Mouse (Mus musculus) natural killer cell, adult 2 months (primary cell): ENCODE measurements around the gene Pitpnb.

Source experiments
- DNase-seq, 2 experiments: peaks; one replicate each; pipeline ENCODE4 v3.0.0; 2022; ENCODE audit warnings: low spot score in 2 of 2

Pitpnb gene

DNA sequence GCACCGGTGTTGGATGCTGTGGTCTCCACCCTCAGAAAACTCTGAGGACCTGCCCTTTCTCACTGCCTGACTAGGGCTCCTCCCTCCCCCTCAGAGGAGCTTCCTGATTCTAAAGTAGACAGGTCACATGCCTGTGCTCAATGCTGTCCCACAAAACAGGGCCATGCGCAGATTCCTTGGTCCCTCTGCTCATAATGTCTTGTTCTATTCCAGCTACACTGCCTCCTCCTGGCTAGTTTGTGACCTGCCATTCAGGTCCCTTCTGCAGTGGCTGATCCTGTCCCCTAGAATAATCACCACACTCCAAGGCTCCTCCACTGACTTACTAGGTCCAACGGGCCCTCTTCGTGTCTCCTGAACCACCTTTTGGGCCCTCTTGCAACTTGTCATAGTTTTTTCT, 65.6 kb downstream of the Pitpnb start:
- no peak for DNase-seq

DNA sequence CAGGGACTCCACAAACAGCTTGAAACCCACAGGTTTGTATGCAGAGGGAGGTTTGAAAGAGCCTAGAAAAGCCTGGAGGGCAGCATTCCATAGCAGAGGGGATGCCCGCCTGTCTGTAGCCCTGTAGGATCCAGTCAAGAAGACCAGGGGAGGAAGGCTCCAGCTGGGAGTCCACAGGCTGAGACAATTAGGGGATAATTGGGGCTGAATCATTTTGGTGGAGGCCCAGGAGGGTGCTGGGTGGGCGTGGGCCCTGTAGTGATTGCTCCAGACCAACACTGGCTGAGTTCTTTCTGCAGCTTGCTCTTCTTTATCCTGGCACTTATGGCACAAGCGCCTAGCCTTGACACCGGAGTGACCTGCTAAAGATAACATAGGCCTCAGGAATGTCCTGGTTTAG, 67.9 kb downstream of the Pitpnb start:
- no peak for DNase-seq

DNA sequence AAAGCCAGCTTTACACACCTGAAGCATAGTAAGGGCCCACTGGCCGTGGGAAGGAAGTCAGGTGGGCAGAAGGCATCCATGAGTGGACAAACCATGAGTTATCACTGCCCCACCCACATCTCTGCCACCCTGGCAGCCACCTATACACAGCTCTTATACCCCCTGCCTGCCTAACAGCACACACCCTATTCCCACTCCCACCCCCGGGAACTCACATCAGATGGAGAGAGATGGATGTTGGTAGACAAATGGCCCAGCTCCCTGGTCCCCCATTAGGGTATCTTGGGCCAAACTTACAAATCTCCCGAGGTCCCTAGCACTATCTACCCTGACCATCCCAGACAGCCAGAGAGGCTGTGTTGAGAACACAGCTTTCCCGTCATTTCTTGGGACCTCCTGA, 68.7 kb downstream of the Pitpnb start:
- DNase-seq = no peak

DNA sequence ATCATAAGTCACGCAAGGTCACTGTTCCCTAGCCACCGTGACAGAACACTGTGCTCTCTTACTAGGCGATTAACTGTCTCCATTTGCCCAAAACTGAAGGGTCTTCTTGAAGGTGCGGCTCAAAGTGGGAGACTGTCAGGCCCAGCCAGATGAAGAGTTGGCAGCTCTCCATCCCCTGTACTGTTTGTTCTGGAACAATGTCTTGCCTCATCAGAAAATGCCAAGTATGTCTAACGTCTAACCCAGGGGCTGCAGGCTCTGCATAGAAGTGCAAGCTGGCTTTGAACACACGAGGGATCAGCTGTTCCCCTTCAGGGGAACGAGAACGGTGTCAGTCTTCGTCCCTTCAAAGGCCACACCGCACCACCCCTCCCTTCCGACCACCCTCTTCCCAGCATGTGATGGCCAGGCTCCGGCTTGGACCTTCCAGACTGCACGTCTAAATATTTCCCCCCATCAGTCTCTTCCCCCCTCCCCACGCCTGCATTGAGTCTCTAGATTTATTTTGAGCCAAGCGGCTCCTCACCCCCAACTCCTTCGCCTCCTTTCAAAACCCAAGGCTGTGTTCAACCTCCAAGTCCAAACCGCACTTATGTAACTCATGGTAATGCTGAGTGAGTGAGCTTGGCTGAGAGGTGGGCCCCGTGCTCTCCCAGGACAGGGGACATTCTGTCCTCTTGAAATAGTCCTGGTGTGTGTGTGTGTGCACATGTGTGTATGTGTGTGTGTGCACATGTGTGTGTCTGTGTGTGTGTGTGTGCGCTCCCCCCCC, 71.5 kb downstream of the Pitpnb start:
- DNase-seq = no peak

DNA sequence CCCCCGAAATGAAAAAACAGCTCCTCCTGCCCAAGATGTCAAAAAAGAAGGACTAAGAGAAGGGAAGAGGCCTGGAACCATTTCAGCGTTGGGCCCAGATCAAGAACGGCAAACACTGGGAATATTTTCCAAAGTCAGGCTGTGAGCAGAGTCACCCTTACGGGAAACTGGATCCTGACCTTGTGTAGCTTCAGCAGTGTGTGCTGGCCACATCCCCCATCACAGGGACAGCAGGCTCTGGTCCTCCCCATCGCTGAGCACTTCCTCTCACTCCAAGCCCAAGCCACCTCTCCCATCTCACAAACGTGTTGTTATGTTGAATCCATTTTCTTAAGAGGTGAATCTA, 72.1 kb downstream of the Pitpnb start:
- DNase-seq = no peak

DNA sequence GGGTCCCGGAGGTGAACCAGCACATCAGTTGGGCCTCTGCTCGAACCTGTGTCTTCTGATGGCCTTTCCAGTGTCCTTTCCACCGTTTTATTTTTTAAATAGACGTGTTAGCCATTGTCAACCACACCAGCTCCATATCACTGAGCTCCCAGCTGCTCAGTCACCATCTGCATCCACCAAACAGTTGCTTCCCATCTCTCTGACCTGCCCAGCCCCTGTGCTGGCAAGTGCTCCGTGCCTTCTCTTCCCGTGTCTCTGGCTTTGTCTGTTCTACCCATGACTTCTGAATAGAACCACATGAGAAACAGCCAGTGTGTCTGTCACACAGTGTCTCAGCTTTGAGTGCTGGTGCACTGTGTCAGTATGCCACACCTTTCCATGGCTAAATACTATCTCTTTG, 74.2 kb downstream of the Pitpnb start:
- no peak for DNase-seq

DNA sequence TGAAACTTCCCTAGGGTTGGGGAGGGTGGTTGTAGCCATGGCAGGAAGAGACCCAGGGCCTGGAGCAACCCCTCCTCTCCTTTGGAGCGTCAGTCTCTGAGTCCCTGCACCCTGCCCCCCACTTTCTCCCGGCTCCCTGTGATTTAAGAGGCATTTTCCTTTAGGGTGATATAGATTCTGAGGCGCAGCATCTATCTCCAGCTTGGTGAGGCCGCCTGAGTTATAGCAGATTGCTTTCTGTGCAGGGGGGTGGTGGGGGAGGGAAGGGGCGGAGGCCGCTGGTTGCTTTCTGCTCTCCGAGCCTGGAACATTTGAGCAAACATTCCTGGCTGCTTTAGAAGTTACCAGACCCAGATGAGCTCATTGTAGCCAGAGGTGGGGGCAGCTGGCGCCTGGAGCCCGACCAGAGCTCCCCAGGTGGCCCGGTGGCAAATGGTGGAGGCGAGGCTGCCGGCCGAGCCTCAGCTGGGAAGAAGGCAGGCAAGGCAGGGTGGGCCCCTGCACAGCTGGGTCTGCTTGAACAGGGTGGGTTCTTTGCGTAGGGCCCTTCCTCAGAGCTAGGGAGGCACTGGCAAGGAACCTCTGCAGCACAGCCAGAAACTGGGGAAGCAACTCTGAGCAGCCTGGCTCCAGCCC, 78.0 kb downstream of the Pitpnb start:
- no peak for DNase-seq

DNA sequence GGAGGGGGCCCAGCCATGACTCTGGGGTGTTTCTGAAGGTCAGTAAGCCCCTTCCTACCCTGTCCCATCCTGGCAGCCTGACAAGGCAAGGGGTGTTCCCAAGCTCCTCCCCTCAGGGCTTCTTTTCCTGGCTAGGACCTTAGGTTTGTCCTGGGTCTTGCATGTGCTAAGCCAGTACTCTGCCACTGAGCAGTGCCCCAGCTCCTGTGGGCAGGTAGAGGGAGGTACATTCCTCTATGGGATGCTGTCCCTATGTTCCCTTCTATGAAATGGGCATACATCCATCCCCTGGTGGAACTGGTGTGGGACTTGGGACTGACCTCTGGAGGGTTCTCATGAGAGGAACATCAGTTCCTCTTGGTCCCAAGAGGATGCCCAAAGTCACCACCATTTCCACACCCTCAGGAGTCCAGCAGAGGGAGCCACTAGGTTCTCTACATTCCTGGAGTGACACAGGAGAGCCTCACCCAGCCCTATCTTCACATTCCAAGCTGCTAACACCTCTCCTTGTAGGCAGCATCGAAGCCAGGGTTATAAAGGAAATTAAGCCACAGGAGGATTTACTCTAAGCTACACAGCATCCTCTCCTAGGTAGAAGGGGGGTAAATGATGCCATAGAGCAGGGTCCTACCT, 79.0 kb downstream of the Pitpnb start:
- DNase-seq = no peak

DNA sequence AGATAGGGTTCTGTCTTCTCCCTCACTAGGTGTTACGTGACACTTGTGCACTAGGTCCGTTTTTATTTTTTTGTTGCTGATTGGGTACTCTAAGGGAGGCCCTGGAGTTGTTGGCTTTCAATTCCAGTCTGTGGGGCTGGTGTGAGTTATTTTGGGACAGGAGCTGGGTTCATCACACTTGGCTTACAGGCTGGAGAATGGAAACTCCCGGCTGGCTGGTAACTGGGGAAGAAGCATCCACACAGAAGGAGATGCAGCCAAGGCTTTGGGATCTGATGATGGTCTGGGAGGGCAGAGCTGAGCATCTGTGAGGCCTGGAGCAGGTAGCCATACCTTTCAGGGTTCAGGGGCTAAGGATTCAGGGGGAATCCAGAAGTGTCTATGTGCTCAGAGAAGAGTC, 80.1 kb downstream of the Pitpnb start:
- DNase-seq = no peak

DNA sequence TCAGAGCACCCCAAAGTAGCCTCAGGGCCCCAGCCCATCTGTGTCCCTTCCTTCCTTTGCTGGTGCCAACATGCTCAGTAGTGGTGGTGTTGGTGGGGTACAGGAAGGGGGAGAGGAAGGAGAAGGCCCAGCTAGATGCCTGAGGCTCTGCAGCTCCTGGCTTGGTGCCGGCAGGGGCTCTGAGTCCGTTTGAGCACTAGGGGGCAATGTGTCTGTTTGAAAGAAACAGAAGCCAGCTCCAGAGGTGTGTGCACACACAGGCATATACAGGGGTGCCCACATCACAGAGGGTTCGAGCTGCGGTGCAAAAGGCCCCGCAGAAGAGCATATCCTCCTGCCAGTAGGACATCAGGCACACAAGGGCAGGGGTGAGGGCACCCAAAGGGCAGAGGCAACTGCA, 83.6 kb downstream of the Pitpnb start:
- DNase-seq = peak; percentile 25 to 57

DNA sequence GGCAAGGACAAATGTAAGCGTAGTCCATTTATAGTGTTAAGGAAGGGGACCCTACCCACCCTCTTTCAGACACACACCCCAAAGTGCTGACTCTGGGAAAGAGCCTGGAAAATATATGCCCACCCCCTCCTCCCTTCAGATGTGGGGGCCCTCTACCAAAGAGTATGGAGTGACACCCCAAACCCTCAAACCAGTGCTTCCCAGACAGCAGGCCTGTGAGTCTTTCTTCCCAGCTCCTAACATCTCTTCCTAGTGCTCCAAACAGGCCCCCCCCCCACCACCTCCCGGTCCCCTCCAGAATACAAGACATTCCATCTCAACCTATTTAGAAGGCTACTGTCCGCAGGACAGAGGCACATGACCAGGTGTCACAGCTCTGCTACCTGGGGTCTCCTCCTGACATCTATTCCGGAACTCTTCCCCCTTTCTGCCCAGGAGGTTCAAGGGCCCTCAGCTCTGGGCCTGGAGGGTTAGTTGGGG, 84.2 kb downstream of the Pitpnb start:
- DNase-seq = no peak

DNA sequence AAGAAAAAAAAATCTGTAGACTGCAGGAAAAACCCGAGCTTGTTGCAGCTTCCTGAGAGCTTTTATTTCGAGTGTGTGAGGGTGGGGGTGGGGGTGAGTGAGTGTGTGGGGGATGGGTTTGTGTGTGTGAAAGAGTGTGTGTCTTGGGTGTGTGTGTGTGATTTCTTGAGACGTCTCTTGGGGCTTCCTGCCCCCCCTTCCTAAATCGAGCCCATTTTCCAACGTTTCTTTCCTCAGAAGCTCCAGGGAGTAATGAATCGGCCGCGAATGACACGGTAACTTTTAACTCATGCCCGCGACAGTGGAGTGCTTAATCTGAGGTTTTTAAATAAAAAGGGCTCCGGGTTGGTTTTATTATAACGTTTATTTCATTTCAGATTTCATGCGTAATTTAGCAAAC, 85.0 kb downstream of the Pitpnb start:
- no peak for DNase-seq

DNA sequence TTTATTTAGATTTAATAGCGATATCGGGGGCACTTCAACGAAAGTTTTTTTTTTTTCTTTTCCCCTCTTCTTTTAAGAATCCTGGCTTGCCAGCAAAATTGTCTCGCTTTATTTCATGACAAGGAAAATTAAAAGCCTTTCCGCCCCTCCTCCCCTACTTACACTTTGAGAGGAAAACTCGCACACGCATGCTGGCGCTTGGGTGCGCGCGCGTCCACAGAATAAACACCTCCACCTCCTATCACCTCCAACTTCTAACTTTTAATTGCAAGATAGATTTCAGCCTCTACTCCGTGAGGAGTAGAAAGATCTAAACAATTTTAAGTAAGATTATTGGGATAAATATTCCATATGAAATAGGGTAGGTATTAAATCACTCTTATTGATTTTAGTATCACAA, 85.5 kb downstream of the Pitpnb start:
- no peak for DNase-seq

DNA sequence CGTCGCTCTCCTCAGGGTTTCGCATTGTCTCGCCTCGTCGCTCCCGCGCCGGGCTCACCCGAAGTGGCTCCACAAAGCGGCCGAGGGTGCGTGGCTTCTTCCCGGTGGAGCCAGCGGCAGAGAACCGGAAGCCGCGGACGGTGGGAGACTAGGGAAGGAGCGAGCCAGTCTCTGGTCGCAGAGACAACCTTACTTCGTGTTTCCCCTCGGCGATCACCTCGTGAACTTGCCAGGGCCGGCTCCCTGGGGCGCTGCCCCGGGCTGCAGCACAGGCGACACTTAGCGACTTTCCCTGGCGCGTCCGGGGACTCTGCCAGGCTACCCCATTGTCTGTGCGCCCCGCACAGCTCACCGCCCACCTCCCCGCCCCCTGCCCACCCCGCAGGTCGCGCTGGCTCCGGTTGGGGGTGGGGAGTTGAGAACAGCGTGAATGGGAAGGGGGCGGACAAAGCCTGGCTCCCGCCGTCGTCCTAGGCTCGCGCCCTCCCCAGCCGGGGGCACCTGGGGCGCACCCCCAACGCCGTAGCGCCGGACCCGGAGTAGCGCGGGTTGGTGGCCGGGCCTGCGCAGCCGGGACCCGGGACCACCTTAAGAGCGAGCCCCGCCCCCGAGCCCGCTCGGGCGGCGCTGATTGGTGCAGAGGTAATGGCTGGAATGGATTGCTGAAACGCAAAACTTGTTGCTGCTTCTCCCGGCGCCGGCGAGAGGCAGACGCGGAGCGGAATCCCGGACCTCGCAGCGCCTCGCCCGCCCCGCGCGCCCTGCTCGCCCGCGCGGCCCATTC, 86.2 kb downstream of the Pitpnb start, which contains the start of gene Mn1:
Mn1 (plus strand) TSS at position 772 of the 784 bp plus-strand sequence.
- DNase-seq = no peak

DNA sequence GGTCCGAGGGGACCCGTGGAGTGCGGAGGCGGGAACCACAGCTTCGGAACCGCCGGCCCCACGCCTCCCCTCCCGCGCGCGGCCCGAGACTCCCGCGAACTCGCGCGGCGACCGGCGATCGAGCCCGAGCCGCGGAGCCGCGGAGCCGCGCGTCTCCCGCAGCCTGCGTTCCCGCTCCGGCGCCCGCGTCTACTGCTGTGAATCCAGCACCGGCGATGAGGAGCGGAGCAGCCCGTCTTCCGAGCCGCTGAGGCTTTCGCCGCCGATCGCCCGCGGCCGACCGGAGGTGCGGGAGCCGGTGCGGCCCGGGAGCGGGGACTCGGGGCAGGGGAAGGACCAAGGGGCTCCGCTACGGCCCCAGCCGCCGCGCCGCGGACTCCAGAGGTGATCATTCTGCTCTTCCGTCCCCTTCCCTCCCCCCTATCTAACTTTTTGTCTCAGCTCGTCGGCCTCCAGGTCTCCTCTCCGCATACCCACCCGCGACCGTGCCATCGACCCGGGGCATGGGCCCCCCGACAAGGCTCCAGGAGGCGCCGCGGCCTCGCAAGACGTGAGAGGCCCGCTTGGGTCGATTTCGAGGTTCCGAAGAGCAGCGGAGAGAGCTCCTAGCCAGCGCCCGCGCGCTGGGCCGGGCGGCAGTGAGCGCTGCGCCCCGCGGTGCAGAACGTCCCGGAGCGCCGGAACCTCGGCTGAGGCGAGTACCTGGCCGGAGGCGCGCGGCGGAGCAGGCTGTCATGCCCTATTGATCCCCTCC, 87.0 kb downstream of the Pitpnb start:
- no peak for DNase-seq

DNA sequence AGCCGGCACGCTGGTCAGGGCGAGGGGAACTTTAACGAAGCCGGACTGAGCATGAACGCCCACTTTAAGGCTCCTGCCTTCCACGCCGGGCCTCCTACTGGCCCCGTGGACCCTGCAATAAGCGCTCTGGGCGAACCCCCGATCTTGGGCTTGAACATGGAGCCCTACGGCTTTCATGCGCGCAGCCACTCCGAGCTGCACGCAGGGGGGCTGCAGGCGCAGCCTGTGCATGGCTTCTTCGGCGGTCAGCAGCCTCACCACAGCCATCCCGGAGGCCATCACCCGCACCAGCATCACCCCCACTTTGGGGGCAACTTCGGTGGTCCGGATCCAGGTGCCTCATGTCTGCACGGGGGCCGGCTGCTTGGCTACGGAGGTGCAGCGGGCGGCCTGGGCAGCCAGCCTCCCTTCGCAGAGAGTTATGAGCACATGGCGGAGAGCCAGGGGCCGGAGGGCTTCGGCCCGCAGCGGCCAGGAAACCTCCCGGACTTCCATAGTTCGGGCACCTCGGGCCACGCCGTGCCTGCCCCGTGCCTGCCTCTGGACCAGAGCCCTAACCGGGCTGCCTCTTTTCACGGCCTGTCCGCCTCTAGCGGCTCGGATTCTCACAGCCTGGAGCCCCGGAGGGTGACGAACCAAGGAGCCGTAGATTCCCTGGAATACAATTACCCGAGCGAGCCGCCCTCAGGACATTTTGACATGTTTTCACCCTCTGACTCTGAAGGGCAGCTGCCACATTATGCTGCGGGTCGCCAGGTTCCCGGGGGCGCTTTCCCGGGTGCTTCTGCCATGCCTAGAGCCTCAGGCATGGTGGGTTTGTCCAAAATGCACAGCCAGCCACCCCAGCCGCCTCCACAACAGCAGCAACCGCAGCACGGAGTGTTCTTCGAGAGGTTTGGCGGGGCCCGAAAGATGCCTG, 87.9 kb downstream of the Pitpnb start:
- DNase-seq = no peak

DNA sequence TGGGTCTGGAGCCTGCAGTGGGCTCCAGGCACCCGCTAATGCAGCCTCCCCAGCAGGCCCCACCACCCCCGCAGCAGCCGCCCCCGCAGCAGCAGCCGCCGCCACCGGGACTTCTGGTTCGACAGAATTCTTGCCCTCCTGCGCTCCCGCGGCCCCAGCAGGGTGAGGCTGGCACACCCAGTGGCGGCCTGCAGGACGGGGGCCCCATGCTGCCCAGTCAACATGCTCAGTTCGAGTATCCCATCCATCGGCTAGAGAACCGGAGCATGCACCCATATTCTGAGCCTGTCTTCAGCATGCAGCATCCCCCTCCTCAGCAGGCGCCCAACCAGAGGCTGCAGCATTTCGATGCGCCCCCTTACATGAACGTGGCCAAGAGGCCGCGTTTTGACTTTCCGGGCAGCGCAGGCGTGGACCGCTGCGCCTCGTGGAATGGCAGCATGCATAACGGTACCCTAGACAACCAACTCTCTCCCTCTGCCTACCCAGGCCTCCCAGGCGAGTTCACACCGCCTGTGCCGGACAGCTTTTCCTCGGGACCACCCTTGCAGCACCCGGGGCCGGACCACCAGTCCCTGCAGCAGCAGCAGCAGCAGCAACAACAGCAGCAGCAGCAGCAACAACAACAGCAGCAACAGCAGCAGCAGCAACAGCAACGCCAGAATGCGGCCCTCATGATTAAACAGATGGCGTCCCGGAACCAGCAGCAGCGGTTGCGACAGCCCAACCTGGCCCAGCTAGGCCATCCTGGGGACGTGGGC, 88.7 kb downstream of the Pitpnb start:
- no peak for DNase-seq

DNA sequence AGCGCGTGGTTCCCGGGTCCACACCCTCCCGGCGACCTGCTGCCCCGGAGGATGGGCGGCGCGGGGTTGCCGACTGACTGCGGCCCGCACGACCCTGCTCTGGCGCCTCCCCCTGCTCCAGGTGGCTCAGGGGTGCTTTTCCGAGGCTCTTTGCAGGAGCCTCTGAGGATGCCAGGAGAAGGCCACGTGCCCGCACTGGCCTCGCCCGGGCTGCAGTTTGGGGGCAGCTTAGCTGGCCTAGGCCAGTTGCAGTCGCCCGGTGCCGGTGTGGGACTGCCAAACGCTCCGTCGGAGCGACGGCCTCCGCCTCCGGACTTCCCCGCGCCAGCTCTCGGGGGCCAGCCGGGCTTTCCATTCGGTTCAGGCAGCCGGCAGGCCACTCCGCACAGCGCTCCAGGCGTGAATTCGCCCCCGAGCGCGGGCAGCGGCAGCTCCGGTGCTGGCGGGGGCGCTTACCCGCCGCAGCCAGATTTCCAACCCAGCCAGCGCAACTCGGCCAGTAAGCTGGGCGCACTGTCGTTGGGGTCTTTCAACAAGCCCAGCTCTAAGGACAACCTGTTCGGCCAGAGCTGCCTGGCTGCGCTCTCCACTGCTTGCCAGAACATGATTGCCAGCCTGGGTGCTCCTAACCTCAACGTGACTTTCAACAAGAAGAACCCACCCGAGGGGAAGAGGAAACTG, 89.6 kb downstream of the Pitpnb start:
- DNase-seq = no peak

DNA sequence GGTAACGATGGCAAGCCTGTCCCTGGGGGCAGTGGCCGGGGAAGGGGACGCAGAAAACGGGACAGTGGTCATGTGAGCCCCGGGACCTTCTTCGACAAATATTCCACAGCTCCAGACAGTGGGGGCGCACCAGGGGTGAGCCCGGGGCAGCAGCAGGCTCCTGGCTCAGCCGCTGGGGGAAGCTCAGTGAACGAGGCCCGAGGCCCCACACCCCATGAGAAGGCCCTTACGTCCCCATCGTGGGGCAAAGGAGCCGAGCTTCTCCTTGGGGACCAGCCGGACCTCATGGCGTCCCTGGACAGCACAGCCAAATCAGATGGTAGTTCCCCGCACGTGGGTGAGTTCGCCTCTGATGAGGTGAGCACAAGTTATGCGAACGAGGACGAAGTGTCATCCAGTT, 90.3 kb downstream of the Pitpnb start:
- no peak for DNase-seq
